Mouse (Mus musculus) gonadal fat pad, adult 2 months (tissue): ENCODE results near the gene Ackr3. TPM values are rescaled to one million over a fixed set of nuclear protein-coding genes. Genes with fewer than 3 reads are reported as not detected.

Source experiments
- DNase-seq: peaks from one replicate; pipeline ENCODE4 v3.0.0-alpha.2; 2012; ENCODE audit warnings: low read depth
- polyA plus RNA-seq: library from polyadenylated mRNA; depleted of rRNA; stranded (reverse); fragments of >200 nt; gene quantifications from 2 replicates; pipeline ENCODE4 v1.2.3, GENCODE M21; 2012

Gene Ackr3
- polyA plus RNA-seq, 1 experiment = 181 TPM

GRCm38 (mm10) chr1:90204821-90205220 is 1.0 kb downstream of the Ackr3 start:
- no peak for DNase-seq

- DNase-seq = no peak
These were observed 1.4 kb downstream of the Ackr3 start for GRCm38 (mm10) chr1:90205223-90205622.

- DNase-seq = no peak
These were observed 2.9 kb downstream of the Ackr3 start for GRCm38 (mm10) chr1:90206684-90207083.

GRCm38 (mm10) chr1:90207279-90207678 is 3.5 kb downstream of the Ackr3 start:
- DNase-seq = no peak

- DNase-seq = no peak
These were observed 4.1 kb downstream of the Ackr3 start for GRCm38 (mm10) chr1:90207739-90208502.

- DNase-seq = no peak
These were observed 4.7 kb downstream of the Ackr3 start for GRCm38 (mm10) chr1:90208503-90208860.

- no peak for DNase-seq
These were observed 5.3 kb downstream of the Ackr3 start for GRCm38 (mm10) chr1:90209069-90209468.

- DNase-seq = no peak
These were observed 6.0 kb downstream of the Ackr3 start for GRCm38 (mm10) chr1:90209741-90210140.

- no peak for DNase-seq
These were observed 6.6 kb downstream of the Ackr3 start for GRCm38 (mm10) chr1:90210346-90210745.

GRCm38 (mm10) chr1:90210761-90211160 is 7.0 kb downstream of the Ackr3 start:
- no peak for DNase-seq

- DNase-seq = no peak
These were observed 8.6 kb downstream of the Ackr3 start for GRCm38 (mm10) chr1:90212376-90212775.

- DNase-seq = no peak
These were observed 9.1 kb downstream of the Ackr3 start for GRCm38 (mm10) chr1:90212901-90213300.

- no peak for DNase-seq
These were observed 10.2 kb downstream of the Ackr3 start for GRCm38 (mm10) chr1:90214021-90214420.

GRCm38 (mm10) chr1:90214926-90215325 is 11.1 kb downstream of the Ackr3 start:
- DNase-seq = no peak

- DNase-seq = no peak
These were observed 12.1 kb downstream of the Ackr3 start for GRCm38 (mm10) chr1:90215881-90216280.

GRCm38 (mm10) chr1:90216395-90216794 is 12.6 kb downstream of the Ackr3 start:
- no peak for DNase-seq

GRCm38 (mm10) chr1:90220280-90220679 is 16.5 kb downstream of the Ackr3 start:
- DNase-seq = no peak

GRCm38 (mm10) chr1:90220844-90221243 is 17.1 kb downstream of the Ackr3 start:
- no peak for DNase-seq

- DNase-seq = no peak
These were observed 18.1 kb downstream of the Ackr3 start for GRCm38 (mm10) chr1:90221811-90222361.

- no peak for DNase-seq
These were observed 18.7 kb downstream of the Ackr3 start for GRCm38 (mm10) chr1:90222427-90222901.

- DNase-seq = no peak
These were observed 19.2 kb downstream of the Ackr3 start for GRCm38 (mm10) chr1:90223006-90223405.

- DNase-seq = no peak
These were observed 21.9 kb downstream of the Ackr3 start for GRCm38 (mm10) chr1:90225603-90226254.
